Mouse (Mus musculus) hindlimb bud, embryonic 11.5 days (tissue): ENCODE results near the gene Senp1.

ENCODE experiments used
- DNase-seq: peaks from one replicate; pipeline ENCODE4 v3.0.0-alpha.2; 2012; ENCODE audit warnings: low read depth, low spot score; ENCODE audit errors: extremely low spot score

The Senp1 gene

GRCm38 (mm10) chr15:98107703-98108296 lies 14.3 kb upstream of the Senp1 start:
- DNase-seq: no peak

GRCm38 (mm10) chr15:98107230-98107629 lies 13.7 kb upstream of the Senp1 start:
- DNase-seq: no peak

- DNase-seq: no peak
Observed at GRCm38 (mm10) chr15:98106506-98106905, 13.0 kb upstream of the Senp1 start.

- DNase-seq: no peak
Observed at GRCm38 (mm10) chr15:98102401-98102800, 8.9 kb upstream of the Senp1 start.

- no peak for DNase-seq
Observed at GRCm38 (mm10) chr15:98098519-98098918, 5.0 kb upstream of the Senp1 start.

GRCm38 (mm10) chr15:98096957-98097356 lies 3.4 kb upstream of the Senp1 start:
- no peak for DNase-seq

- no peak for DNase-seq
Observed at GRCm38 (mm10) chr15:98094905-98095304, 1.4 kb upstream of the Senp1 start.

GRCm38 (mm10) chr15:98092372-98093120 lies 998 bp downstream of the Senp1 start, which contains the start of gene Pfkm:
Gene Pfkm, plus strand, starts transcription at chr15:98092589.
- no peak for DNase-seq

GRCm38 (mm10) chr15:98091841-98092240 lies 1.7 kb downstream of the Senp1 start:
- no peak for DNase-seq

- DNase-seq: no peak
Observed at GRCm38 (mm10) chr15:98089421-98090183, 3.9 kb downstream of the Senp1 start.

- no peak for DNase-seq
Observed at GRCm38 (mm10) chr15:98088889-98089288, 4.7 kb downstream of the Senp1 start.

- DNase-seq: no peak
Observed at GRCm38 (mm10) chr15:98076901-98077300, 16.6 kb downstream of the Senp1 start.

- DNase-seq: no peak
Observed at GRCm38 (mm10) chr15:98075034-98075433, 18.5 kb downstream of the Senp1 start.

- no peak for DNase-seq
Observed at GRCm38 (mm10) chr15:98074521-98074920, 19.0 kb downstream of the Senp1 start.

- no peak for DNase-seq
Observed at GRCm38 (mm10) chr15:98070376-98070775, 23.2 kb downstream of the Senp1 start.

GRCm38 (mm10) chr15:98069566-98070245 lies 23.8 kb downstream of the Senp1 start:
- no peak for DNase-seq

GRCm38 (mm10) chr15:98068506-98068905 lies 25.0 kb downstream of the Senp1 start:
- DNase-seq: no peak

GRCm38 (mm10) chr15:98067492-98067891 lies 26.1 kb downstream of the Senp1 start:
- DNase-seq: no peak

- no peak for DNase-seq
Observed at GRCm38 (mm10) chr15:98066602-98067001, 26.9 kb downstream of the Senp1 start.

- no peak for DNase-seq
Observed at GRCm38 (mm10) chr15:98065881-98066280, 27.7 kb downstream of the Senp1 start.

- peak; percentile 54 for DNase-seq
Observed at GRCm38 (mm10) chr15:98055246-98055645, 38.3 kb downstream of the Senp1 start.
